Mouse (Mus musculus): ENCODE results near the gene Tmem203.
A peak's percentile ranks its signal among the peaks of the same experiment; 100 is the strongest.
"Not testable (repeated sequence)": the region's sequence is repeated elsewhere in the genome, so short reads cannot be mapped to it uniquely, and the experiment has no call there.

Gene Tmem203

GRCm38 (mm10) chr2:25234551-25235220 is 20.6 kb upstream of the Tmem203 start:
- peak; percentile 61 to 82 for DNase-seq

GRCm38 (mm10) chr2:25236614-25237013 is 18.6 kb upstream of the Tmem203 start, which contains the start of gene Rnf224:
Gene Rnf224, minus strand, starts transcription at chr2:25236787.
- DNase-seq = no peak

- DNase-seq = peak; percentile 71 to 78
Measured at GRCm38 (mm10) chr2:25237522-25237921, 17.7 kb upstream of the Tmem203 start.

GRCm38 (mm10) chr2:25238106-25238505 is 17.1 kb upstream of the Tmem203 start:
- DNase-seq = no peak

GRCm38 (mm10) chr2:25239766-25240165 is 15.5 kb upstream of the Tmem203 start:
- DNase-seq = no peak

GRCm38 (mm10) chr2:25240310-25240709 is 14.9 kb upstream of the Tmem203 start:
- no peak for DNase-seq

- DNase-seq = peak; percentile 91
Measured at GRCm38 (mm10) chr2:25240723-25241437, 14.4 kb upstream of the Tmem203 start.

- no peak for DNase-seq
Measured at GRCm38 (mm10) chr2:25241438-25241775, 13.8 kb upstream of the Tmem203 start.

- DNase-seq = peak in 1 of 2 experiments; percentile 50
Measured at GRCm38 (mm10) chr2:25242101-25242506, 13.1 kb upstream of the Tmem203 start, which contains the start of the genes Rnf208 and Cysrt1. Gene Rnf208, plus strand, starts transcription at chr2:25242255. Gene Cysrt1, minus strand, starts transcription at chr2:25242452.

- no peak for DNase-seq
Measured at GRCm38 (mm10) chr2:25243342-25243741, 11.9 kb upstream of the Tmem203 start.

- peak; percentile 44 to 48 for DNase-seq
Measured at GRCm38 (mm10) chr2:25244144-25244543, 11.1 kb upstream of the Tmem203 start.

GRCm38 (mm10) chr2:25246183-25247072 is 8.8 kb upstream of the Tmem203 start, which contains the start of gene AL732309.1:
Gene AL732309.1, minus strand, starts transcription at chr2:25246863.
- peak; percentile 56 to 65 for DNase-seq

- peak; percentile 48 to 74 for DNase-seq
Measured at GRCm38 (mm10) chr2:25252331-25252730, 2.9 kb upstream of the Tmem203 start.

GRCm38 (mm10) chr2:25256443-25257109 is 1.3 kb downstream of the Tmem203 start:
- peak; percentile 64 to 82 for DNase-seq

GRCm38 (mm10) chr2:25257250-25257649 is 2.0 kb downstream of the Tmem203 start:
- not testable (repeated sequence) for DNase-seq

GRCm38 (mm10) chr2:25258887-25259286 is 3.6 kb downstream of the Tmem203 start:
- DNase-seq = peak in 1 of 2 experiments; percentile 56

- DNase-seq = no peak
Measured at GRCm38 (mm10) chr2:25261870-25262269, 6.6 kb downstream of the Tmem203 start.

- DNase-seq = peak; percentile 97 to 99
Measured at GRCm38 (mm10) chr2:25262291-25262767, 7.1 kb downstream of the Tmem203 start, which contains the start of gene Tprn. Gene Tprn, plus strand, starts transcription at chr2:25262618.

- DNase-seq = peak in 1 of 2 experiments; percentile 59
Measured at GRCm38 (mm10) chr2:25262795-25263622, 7.8 kb downstream of the Tmem203 start.

GRCm38 (mm10) chr2:25263623-25264285 is 8.5 kb downstream of the Tmem203 start:
- DNase-seq = peak in 1 of 2 experiments; percentile 30

- DNase-seq = no peak
Measured at GRCm38 (mm10) chr2:25264286-25264660, 9.0 kb downstream of the Tmem203 start.

Measured in kidney, postnatal 36 days (tissue).